Mouse (Mus musculus) Patski (cell line): ENCODE data around the gene Trrap. TPM values are rescaled to one million over a fixed set of nuclear protein-coding genes. Genes with fewer than 3 reads are reported as not detected.

Source experiments
- ATAC-seq: fragments of 100-300 bp; one replicate; pipeline ENCODE4 v1.8.0; 2021
- CTCF ChIA-PET: fragments of 350-600 bp; sonication (Branson Sonifier 250); formaldehyde crosslinking; loops from one replicate; lab custom pipeline; 2022; ENCODE audit warnings: inconsistent platforms; lab: Charles Lee
- POLR2A ChIA-PET: fragments of 350-600 bp; sonication (Branson Sonifier 250); formaldehyde crosslinking; loops from one replicate; lab custom pipeline; 2022; ENCODE audit warnings: antibody characterized with exemption, inconsistent platforms; lab: Charles Lee
- DNase-seq: peaks from one replicate; pipeline ENCODE4 v3.0.0-alpha.2; 2011; ENCODE audit warnings: low read depth, low spot score
- H3K27me3 ChIP-seq: fragments of 371-371 bp; one replicate; pipeline ENCODE4 v1.5.1; 2021
- CTCF ChIP-seq: fragments of 100-300 bp; IDR thresholded peaks from one replicate; pipeline ENCODE4 v1.5.1; 2021
- in situ Hi-C: fragments of 300-500 bp; cut with MboI; formaldehyde crosslinking; loops from 3 replicates; pipeline ENCODE4 v1.11.1; 2018; ENCODE audit warnings: low pct_unique_long_range_greater_than_20kb, mixed read lengths
- polyA plus RNA-seq: library from polyadenylated mRNA; unstranded; gene quantifications from one replicate; pipeline ENCODE4 v1.2.3, GENCODE M21; 2021

Trrap gene
- polyA plus RNA-seq, 1 experiment from 2014 or later, result 76.0 TPM

- CTCF ChIA-PET, result interaction anchor here (1.0 to 2.1 kb wide), 8 partner anchors 9 to 646 kb away, joined by 3 to 17 read pairs (median 6); no protein-coding TSS in a partner anchor
- H3K27me3 ChIP-seq, result peaks cover 7% of the 10 kb centered on the region
- peak; percentile 100 for TF ChIP-seq CTCF
- POLR2A ChIA-PET, result interaction anchor here (1.4 kb wide), 1 partner anchor 15 kb away, joined by 3 read pairs; no protein-coding TSS in a partner anchor
- peak; percentile 82 for DNase-seq
- in situ Hi-C loops, result no loop called here
- peak; percentile 95 for ATAC-seq
Measured at GRCm38 (mm10) chr5:144767911-144768841, 644 bp downstream of the Trrap start.

GRCm38 (mm10) chr5:144769067-144769482, 1.5 kb downstream of the Trrap start:
- TF ChIP-seq CTCF, result no peak
- ChIA-PET CTCF (interaction anchor here (0.6 to 2.1 kb wide), 9 partner anchors 8 to 647 kb away, joined by 3 to 17 read pairs (median 6); no protein-coding TSS in a partner anchor), POLR2A (no interaction called here)
- H3K27me3 ChIP-seq, result peaks cover 4% of the 10 kb centered on the region
- ATAC-seq, result peak; percentile 9
- no peak for DNase-seq
- in situ Hi-C loops, result no loop called here

GRCm38 (mm10) chr5:144773231-144773630, 5.7 kb downstream of the Trrap start:
- no peak for TF ChIP-seq CTCF
- ChIA-PET CTCF (interaction anchor here (1.6 kb wide), 1 partner anchor 11 kb away, joined by 4 read pairs; no protein-coding TSS in a partner anchor), POLR2A (interaction anchor here (0.6 kb wide), 1 partner anchor 8 kb away, joined by 4 read pairs; no protein-coding TSS in a partner anchor)
- ATAC-seq (no peak), DNase-seq (no peak)
- no peaks in the 10 kb centered on the region for H3K27me3 ChIP-seq
- in situ Hi-C loops, result no loop called here

- no peaks in the 10 kb centered on the region for H3K27me3 ChIP-seq
- TF ChIP-seq CTCF, result no peak
- CTCF ChIA-PET, result interaction anchor here (2.6 kb wide), 1 partner anchor 12 kb away, joined by 17 read pairs; no protein-coding TSS in a partner anchor
- ATAC-seq (no peak), DNase-seq (no peak)
- POLR2A ChIA-PET, result interaction anchor here (1.3 kb wide), 1 partner anchor 14 kb away, joined by 3 read pairs; no protein-coding TSS in a partner anchor
- in situ Hi-C loops, result no loop called here
Measured at GRCm38 (mm10) chr5:144780654-144781053, 13.1 kb downstream of the Trrap start.

- no peaks in the 10 kb centered on the region for H3K27me3 ChIP-seq
- ChIA-PET POLR2A (interaction anchor here (0.6 kb wide), 1 partner anchor 98 kb away, joined by 3 read pairs; no protein-coding TSS in a partner anchor), CTCF (interaction anchor here (1.4 to 2.0 kb wide), 2 partner anchors 16 to 18 kb away, joined by 3 to 6 read pairs; partner anchors contain the start of gene Trrap)
- DNase-seq (no peak), ATAC-seq (no peak)
- no peak for TF ChIP-seq CTCF
- in situ Hi-C loops, result no loop called here
Measured at GRCm38 (mm10) chr5:144786464-144786863, 18.9 kb downstream of the Trrap start.

- in situ Hi-C loops, result no loop called here
- DNase-seq (no peak), ATAC-seq (no peak)
- no peak for TF ChIP-seq CTCF
- ChIA-PET CTCF (interaction anchor here (4.9 kb wide), 1 partner anchor 11 kb away, joined by 22 read pairs; no protein-coding TSS in a partner anchor), POLR2A (no interaction called here)
- no peaks in the 10 kb centered on the region for H3K27me3 ChIP-seq
Measured at GRCm38 (mm10) chr5:144793374-144793773, 25.8 kb downstream of the Trrap start.

- ATAC-seq (peak; percentile 48), DNase-seq (no peak)
- ChIA-PET CTCF (interaction anchor here (0.7 to 4.9 kb wide), 10 partner anchors 9 to 194 kb away, joined by 3 to 22 read pairs (median 3); no protein-coding TSS in a partner anchor), POLR2A (interaction anchor here (1.0 kb wide), 1 partner anchor 13 kb away, joined by 3 read pairs; no protein-coding TSS in a partner anchor)
- no peaks in the 10 kb centered on the region for H3K27me3 ChIP-seq
- in situ Hi-C loops, result no loop called here
- no peak for TF ChIP-seq CTCF
Measured at GRCm38 (mm10) chr5:144794687-144795086, 27.2 kb downstream of the Trrap start.

GRCm38 (mm10) chr5:144797116-144797515, 29.6 kb downstream of the Trrap start:
- ATAC-seq (no peak), DNase-seq (no peak)
- POLR2A ChIA-PET, result interaction anchor here (1.3 kb wide), 1 partner anchor 12 kb away, joined by 4 read pairs; no protein-coding TSS in a partner anchor
- no peaks in the 10 kb centered on the region for H3K27me3 ChIP-seq
- CTCF ChIA-PET, result interaction anchor here (0.8 to 1.1 kb wide), 2 partner anchors 14 to 22 kb away, joined by 3 read pairs; no protein-coding TSS in a partner anchor
- in situ Hi-C loops, result no loop called here
- no peak for TF ChIP-seq CTCF

GRCm38 (mm10) chr5:144803066-144803465, 35.5 kb downstream of the Trrap start:
- CTCF ChIA-PET, result interaction anchor here (0.9 to 1.0 kb wide), 2 partner anchors 12 to 27 kb away, joined by 3 read pairs; no protein-coding TSS in a partner anchor
- in situ Hi-C loops, result no loop called here

GRCm38 (mm10) chr5:144804181-144804580, 36.6 kb downstream of the Trrap start:
- CTCF ChIA-PET, result interaction anchor here (1.0 kb wide), 2 partner anchors 13 to 26 kb away, joined by 3 read pairs; no protein-coding TSS in a partner anchor
- POLR2A ChIA-PET, result no interaction called here
- no peak for DNase-seq
- in situ Hi-C loops, result no loop called here
- no peak for ATAC-seq
- H3K27me3 ChIP-seq, result no peaks in the 10 kb centered on the region
- no peak for TF ChIP-seq CTCF

More at GRCm38 (mm10) chr5:144803066-144803465, 35.5 kb downstream of the Trrap start:
- ATAC-seq, result no peak
- POLR2A ChIA-PET, result no interaction called here
- no peak for DNase-seq
- no peaks in the 10 kb centered on the region for H3K27me3 ChIP-seq
- TF ChIP-seq CTCF, result no peak
